Mouse (Mus musculus): ENCODE measurements at regions not wholly inside any gene's neighbourhood (a gene's known extent, or its start where the extent isn't known, plus 50 kb on each side); places are given as distances from the start of the nearest gene placed in this dataset.

DNA sequence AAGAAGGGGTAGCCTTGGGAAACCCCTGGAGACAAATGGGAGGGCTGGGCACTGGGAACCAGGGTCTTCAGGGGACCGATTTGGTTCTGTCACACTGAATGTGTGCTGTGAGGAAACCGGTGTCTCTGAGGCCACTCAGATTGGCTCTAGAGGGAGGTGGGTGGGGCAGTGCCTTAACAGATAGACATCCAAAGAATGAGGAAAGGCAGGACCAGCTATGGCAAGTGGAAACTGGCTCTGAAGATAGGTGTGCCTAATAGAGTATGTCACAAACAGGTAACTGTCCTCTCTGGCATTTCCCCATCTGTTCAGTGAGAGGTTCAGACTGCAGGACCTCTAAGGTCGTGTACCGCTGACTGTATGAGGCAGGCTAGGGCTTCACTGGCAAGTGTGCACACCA is 53.3 kb upstream of the Shisal1 start:
- in situ Hi-C loops (cut with MboI, MseI): no loop called here

DNA sequence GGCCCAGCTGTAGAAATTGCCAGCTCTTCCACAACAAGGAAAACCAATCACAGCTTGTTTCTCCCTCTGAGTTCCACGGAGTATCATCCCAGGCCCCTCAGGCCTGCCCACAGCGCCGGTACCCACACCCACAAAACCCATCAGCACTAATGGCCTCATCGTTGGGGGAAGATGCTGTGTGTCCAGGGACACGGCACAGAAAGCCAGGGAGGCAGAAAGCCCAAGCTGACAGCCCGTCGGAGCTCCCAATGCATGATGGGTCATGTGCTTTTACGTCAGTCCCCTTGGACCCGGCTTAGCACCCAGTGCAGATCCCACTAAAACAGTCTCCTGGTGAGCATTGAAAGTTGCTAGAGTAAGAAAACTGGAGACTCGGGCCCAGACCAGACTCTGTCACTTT is 50.2 kb upstream of the Shisal1 start:
- in situ Hi-C loops (cut with MboI, MseI): loop anchor here (10.0 kb wide), 1 partner anchor 1272 kb away; no protein-coding TSS in a partner anchor
